Mouse (Mus musculus) kidney, postnatal 10 days (tissue): ENCODE measurements around the gene Nfe2.

ENCODE experiments used
- DNase-seq: peaks from one replicate; pipeline ENCODE4 v3.0.0; 2021; ENCODE audit warnings: mixed read lengths

Gene Nfe2

GRCm38 (mm10) chr15:103257790-103258728 is at the start of gene Nfe2:
Gene Nfe2, minus strand, starts transcription at chr15:103258403.
- DNase-seq = peak; percentile 66

GRCm38 (mm10) chr15:103307125-103307524 is 48.9 kb upstream of the Nfe2 start:
- peak; percentile 95 for DNase-seq

GRCm38 (mm10) chr15:103305792-103306645 is 47.8 kb upstream of the Nfe2 start:
- DNase-seq = no peak

DNA sequence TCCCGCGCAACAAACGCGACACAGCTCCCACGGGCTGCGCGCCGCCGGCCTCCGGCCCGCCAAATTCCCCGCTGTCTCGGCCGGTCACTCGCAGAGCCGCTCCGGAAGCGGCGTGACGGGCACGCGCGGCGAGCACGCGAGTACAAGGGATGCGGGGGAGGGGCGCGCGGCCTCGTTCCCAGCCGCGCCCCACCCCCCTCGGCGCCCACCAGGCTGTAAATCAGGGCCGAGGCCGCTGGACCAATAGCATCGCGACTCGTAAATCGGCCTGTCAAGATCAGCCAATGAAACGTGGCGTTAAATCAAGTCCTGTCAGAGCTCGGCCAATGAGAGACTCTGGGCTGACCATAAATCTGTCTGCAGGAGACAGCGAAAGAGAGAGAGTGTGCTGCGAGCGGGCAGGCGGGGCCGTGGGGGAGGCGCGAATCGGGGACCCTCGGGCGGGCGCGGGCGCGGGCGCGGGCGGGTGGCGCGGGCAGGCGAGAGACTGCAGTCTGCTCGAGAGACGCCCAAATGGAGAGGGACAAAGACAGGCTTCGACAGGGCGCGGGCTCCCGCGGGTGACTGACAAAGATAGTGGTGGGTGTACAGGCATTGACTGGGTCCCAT is 47.0 kb upstream of the Nfe2 start:
- DNase-seq = peak; percentile 99

GRCm38 (mm10) chr15:103304616-103304969 is 46.4 kb upstream of the Nfe2 start:
- DNase-seq = peak; percentile 48

GRCm38 (mm10) chr15:103303916-103304615 is 45.9 kb upstream of the Nfe2 start:
- DNase-seq = no peak

- DNase-seq = no peak
Measured at GRCm38 (mm10) chr15:103302341-103303021, 44.3 kb upstream of the Nfe2 start.

DNA sequence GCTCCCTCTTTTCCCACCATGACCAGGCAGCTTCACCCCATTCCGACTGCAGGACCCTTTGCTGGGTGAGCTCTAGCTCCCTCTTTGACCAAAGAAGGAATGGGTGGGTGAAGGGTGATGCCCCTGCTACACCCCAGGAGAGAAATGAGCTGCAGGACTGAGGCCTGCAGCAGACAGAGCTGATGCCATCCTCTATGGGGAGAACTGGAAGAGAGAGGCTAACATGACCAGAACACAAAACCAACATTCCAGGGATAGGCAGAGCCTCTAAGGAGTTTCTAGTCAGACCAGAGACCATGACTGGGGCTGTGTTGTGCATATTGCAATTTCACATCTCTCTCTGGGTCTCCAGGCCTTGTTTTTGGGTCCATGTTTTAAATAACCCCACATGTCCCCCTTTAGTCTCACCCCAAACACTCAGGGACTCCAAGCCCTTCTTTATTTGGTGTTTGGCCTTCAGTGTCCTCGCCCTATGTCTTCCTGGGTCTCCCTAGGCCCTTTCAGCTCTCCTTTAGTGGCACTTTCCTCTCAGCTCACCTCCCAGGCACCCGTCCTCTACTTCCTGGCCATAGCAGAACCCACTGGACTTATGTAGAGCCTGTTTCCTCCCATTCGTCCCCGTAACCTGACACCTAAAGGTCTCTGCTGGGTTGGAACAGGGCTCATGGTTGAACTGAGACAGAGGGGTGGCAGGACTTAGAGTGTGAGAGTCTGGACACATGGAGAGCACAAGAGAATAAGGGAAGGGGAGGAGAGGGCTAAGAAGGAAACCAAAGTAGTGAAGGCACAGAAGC is 43.5 kb upstream of the Nfe2 start:
- DNase-seq = no peak

DNA sequence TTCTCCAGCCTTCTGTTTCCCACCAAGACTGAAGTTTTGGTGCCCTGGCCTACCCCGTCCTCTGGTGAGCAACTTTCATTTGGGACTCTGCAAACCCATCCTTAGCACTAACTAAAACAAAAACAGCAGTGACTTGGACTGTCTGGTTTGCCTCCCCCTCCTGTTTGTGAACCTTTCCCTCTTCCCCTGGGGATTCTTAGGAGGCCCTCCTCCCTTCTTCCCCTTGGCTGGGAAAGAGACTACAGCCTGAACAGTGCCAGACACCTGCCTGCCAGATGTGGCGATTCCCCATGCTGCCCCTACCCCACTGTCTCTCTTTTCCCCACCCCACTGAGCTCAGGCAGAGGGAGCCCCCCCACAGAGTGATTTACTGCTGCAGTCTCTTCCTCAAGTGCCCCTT is 42.8 kb upstream of the Nfe2 start:
- DNase-seq = no peak

GRCm38 (mm10) chr15:103300560-103300959 is 42.4 kb upstream of the Nfe2 start:
- DNase-seq = no peak

- DNase-seq = peak; percentile 52
Measured at GRCm38 (mm10) chr15:103300067-103300471, 41.9 kb upstream of the Nfe2 start.

DNA sequence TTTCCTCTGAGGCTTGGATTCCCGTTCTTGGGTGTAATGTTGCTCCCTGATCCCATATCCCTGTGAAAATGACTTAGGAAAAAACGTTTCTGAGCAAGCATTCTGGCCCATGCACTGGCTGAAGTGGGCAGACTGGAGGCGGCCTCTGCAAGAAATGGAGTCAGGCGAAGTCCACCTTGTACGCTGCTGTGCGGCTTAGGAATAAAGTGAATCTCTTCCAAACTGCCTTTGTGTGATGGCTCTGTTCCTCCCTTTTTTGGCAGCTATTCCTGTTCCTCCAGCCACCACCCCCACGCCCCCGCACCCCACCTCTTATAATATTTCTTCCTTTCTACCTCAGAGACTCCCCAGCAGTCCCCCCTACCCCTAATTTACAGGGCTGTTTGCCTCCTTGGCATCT is 41.4 kb upstream of the Nfe2 start:
- no peak for DNase-seq

- DNase-seq = no peak
Measured at GRCm38 (mm10) chr15:103298861-103299616, 40.8 kb upstream of the Nfe2 start.

GRCm38 (mm10) chr15:103298026-103298425 is 39.8 kb upstream of the Nfe2 start:
- no peak for DNase-seq

GRCm38 (mm10) chr15:103297313-103297712 is 39.1 kb upstream of the Nfe2 start:
- no peak for DNase-seq

DNA sequence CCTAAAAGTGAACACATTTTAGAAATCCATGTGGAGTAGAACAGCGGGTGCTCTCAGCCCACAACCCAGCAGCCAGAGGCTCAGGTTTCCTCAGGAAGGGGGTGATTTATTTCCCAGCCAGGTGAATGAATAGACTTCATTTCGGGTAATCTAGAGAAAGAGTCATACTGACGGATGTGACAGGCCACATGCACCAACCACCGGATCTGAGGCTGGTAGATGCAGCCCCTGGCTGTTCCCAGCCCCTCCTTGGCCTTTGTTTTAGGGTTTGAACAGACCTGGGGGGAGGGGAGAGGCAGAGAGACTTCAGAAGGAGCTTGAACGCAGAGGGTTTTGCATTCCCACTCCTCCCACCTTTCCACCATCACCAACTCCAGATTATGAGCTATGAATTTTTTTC is 37.6 kb upstream of the Nfe2 start:
- DNase-seq = no peak

- no peak for DNase-seq
Measured at GRCm38 (mm10) chr15:103294649-103295048, 36.4 kb upstream of the Nfe2 start.

- DNase-seq = no peak
Measured at GRCm38 (mm10) chr15:103293375-103293774, 35.2 kb upstream of the Nfe2 start.

DNA sequence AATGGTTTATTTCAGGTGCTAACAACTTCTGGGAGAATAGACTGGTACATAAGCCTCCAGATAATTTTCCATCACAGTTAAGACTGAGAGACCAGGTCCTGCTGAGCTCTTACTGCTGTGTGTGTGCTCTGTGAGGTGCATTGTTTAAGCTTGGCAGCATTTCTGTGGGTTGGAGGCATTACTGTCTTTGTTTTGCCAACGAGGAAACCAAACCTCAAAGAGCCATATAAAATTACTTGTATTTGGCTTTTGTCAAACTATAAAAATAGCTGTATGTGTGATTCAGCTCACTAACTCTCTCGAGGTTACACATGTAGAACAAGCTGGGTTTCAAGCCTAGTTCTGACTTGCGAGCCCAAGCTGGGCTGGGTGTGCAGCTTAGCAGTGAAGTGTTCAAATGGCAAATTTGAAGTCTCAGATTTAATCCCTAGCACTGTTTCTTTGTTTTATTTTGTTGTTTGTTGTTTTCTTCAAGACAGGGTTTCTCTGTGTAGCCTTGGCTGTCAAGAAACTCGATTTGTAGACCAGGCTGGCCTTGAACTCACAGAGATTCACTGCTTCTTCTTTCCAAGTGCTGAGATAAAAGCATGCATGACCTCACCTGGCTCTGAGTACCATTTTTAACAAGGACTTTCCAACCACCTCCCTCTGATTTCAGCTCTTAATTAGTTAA is 34.6 kb upstream of the Nfe2 start:
- no peak for DNase-seq

GRCm38 (mm10) chr15:103290843-103291242 is 32.6 kb upstream of the Nfe2 start:
- DNase-seq = no peak
